Mouse (Mus musculus): ENCODE results near the gene Pde4dip.

DNA sequence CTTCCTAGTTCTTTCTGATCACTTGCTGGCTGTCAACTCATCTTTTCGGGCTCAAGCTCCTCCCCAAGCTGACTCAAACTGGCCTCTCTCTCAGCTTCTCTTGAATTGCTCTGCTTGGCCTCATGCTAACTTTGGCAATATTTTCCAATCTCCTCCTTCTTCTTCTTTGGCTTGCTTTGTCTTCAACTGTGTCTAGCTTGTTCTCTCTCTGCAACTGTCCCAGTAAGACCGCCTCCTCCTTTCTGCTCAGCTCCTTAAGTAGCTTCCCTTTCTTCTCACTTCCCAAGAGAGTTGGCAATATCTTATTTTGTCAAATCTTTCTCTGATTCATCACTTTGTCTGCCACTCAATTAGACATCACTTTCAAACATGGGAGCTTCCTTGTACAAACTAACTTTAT is 36.7 kb downstream of the Pde4dip start:
- TF ChIP-seq MAX (IDR thresholded peaks at IDR 0.05; ENCODE audit: low read depth) (no peak), USF1 (IDR thresholded peaks at IDR 0.05; ENCODE audit: low read depth) (no peak), MYOG (IDR thresholded peaks at IDR 0.05; ENCODE audit: control insufficient read depth in 1 of 3, insufficient read depth in 1 of 3, insufficient read length in 2 of 3, low read depth in 2 of 3) (no peak), SRF (IDR thresholded peaks at IDR 0.05; ENCODE audit: control insufficient read depth, insufficient read length, low read depth) (no peak), POLR2A (IDR thresholded peaks at IDR 0.05; ENCODE audit: insufficient read length, low read depth) (no peak)

Data from myocyte (in vitro differentiated cells).